Mouse (Mus musculus) T-helper 2 cell (primary cell): Measurements from ENCODE around the gene Asl.

ENCODE experiments used
- in situ Hi-C: fragments of 300-600 bp; cut with MboI, MseI; formaldehyde crosslinking; loops from one replicate; pipeline ENCODE4 v1.15.1; 2025; ENCODE audit warnings: high pct_unique_total_duplicates

Gene Asl

GRCm38 (mm10) chr5:130029142-130029897 is at the start of gene Asl, which contains the start of gene Crcp:
Gene Asl (minus strand): TSS chr5:130029247.
Gene Crcp (plus strand): TSS chr5:130029290.
- in situ Hi-C loops, result loop anchor here (10.0 kb wide), 1 partner anchor 445 kb away; the partner anchor contains the start of gene Mmp17

- in situ Hi-C loops, result loop anchor here (10.0 kb wide), 1 partner anchor 786 kb away; no protein-coding TSS in a partner anchor
These were observed 49.7 kb upstream of the Asl start for GRCm38 (mm10) chr5:130078834-130079156.

- in situ Hi-C loops, result loop anchor here (10.0 kb wide), 1 partner anchor 787 kb away; no protein-coding TSS in a partner anchor
These were observed 49.2 kb upstream of the Asl start for GRCm38 (mm10) chr5:130078096-130078833.

- in situ Hi-C loops, result loop anchor here (10.0 kb wide), 1 partner anchor 788 kb away; no protein-coding TSS in a partner anchor
These were observed 47.3 kb upstream of the Asl start for GRCm38 (mm10) chr5:130076396-130076795.

- in situ Hi-C loops, result loop anchor here (10.0 kb wide), 1 partner anchor 790 kb away; no protein-coding TSS in a partner anchor
These were observed 45.4 kb upstream of the Asl start for GRCm38 (mm10) chr5:130074491-130074890.

- in situ Hi-C loops, result loop anchor here (10.0 kb wide), 1 partner anchor 792 kb away; no protein-coding TSS in a partner anchor
These were observed 44.0 kb upstream of the Asl start, which contains the start of gene Tpst1 for GRCm38 (mm10) chr5:130073026-130073425. Gene Tpst1 (plus strand): TSS chr5:130073326.

- in situ Hi-C loops, result loop anchor here (5.0 kb wide), 1 partner anchor 54 kb away; no protein-coding TSS in a partner anchor
These were observed 38.8 kb upstream of the Asl start for GRCm38 (mm10) chr5:130067841-130068264.

- in situ Hi-C loops, result loop anchor here (5.0 kb wide), 1 partner anchor 57 kb away; no protein-coding TSS in a partner anchor
These were observed 36.5 kb upstream of the Asl start for GRCm38 (mm10) chr5:130065579-130065978.

- in situ Hi-C loops, result no loop called here
These were observed 34.7 kb upstream of the Asl start for GRCm38 (mm10) chr5:130063760-130064159.

- in situ Hi-C loops, result no loop called here
These were observed 33.0 kb upstream of the Asl start for GRCm38 (mm10) chr5:130062096-130062495.

GRCm38 (mm10) chr5:130060329-130060665 is 31.2 kb upstream of the Asl start:
- in situ Hi-C loops, result no loop called here

- in situ Hi-C loops, result no loop called here
These were observed 30.6 kb upstream of the Asl start for GRCm38 (mm10) chr5:130059413-130060328.

- in situ Hi-C loops, result no loop called here
These were observed 27.3 kb upstream of the Asl start for GRCm38 (mm10) chr5:130056303-130056702.

GRCm38 (mm10) chr5:130055688-130056087 is 26.6 kb upstream of the Asl start:
- in situ Hi-C loops, result no loop called here

GRCm38 (mm10) chr5:130052955-130053354 is 23.9 kb upstream of the Asl start:
- in situ Hi-C loops, result no loop called here

- in situ Hi-C loops, result no loop called here
These were observed 23.5 kb upstream of the Asl start for GRCm38 (mm10) chr5:130052510-130052909.

GRCm38 (mm10) chr5:130051073-130051860 is 22.2 kb upstream of the Asl start:
- in situ Hi-C loops, result no loop called here

GRCm38 (mm10) chr5:130050416-130050815 is 21.4 kb upstream of the Asl start:
- in situ Hi-C loops, result no loop called here

GRCm38 (mm10) chr5:130048786-130049520 is 19.9 kb upstream of the Asl start:
- in situ Hi-C loops, result no loop called here

GRCm38 (mm10) chr5:130047013-130047412 is 18.0 kb upstream of the Asl start:
- in situ Hi-C loops, result no loop called here
